Mouse (Mus musculus): Measurements from ENCODE around the gene Slc22a12. TPM values are rescaled to one million over a fixed set of nuclear protein-coding genes. Genes with fewer than 3 reads are reported as not detected.

The Slc22a12 gene
- total and polyA plus RNA-seq, 3 experiments: not detected

- Histone ChIP-seq H3K27me3 (ENCODE audit: control insufficient read depth in 1 of 2, insufficient read depth in 2 of 2, low read length in 2 of 2) (peaks cover 0 to 4% of the 10 kb centered on the region in 2 experiments; a peak in 2 of 4 replicates), H3K9me3 (replicated peaks; ENCODE audit: insufficient read depth, low read length) (no peaks in the 10 kb centered on the region), H3K79me2 (ENCODE audit: control insufficient read depth, insufficient read depth, low read length, poor library complexity) (no peaks in the 10 kb centered on the region), H3K36me3 (ENCODE audit: control insufficient read depth in 1 of 2, insufficient read depth in 2 of 2, low read length in 2 of 2) (no peaks in the 10 kb centered on the region), H3K27ac (ENCODE audit: control insufficient read depth, low read depth, low read length) (no peak overlapping the region), H3K4me1 (ENCODE audit: control insufficient read depth in 1 of 2, insufficient read depth in 2 of 2, low read length in 2 of 2) (no peaks in the 10 kb centered on the region), H3K4me3 (ENCODE audit: control insufficient read depth in 1 of 2, insufficient read depth in 1 of 2, low read depth in 2 of 2, low read length in 2 of 2) (no peak overlapping the region), H3K9ac (ENCODE audit: control insufficient read depth, low read depth, low read length, poor library complexity, severe bottlenecking) (no peak overlapping the region)
- DNase-seq (ENCODE audit: low read depth, low spot score): no peak
- TF ChIP-seq POLR2AphosphoS5 (IDR thresholded peaks at IDR 0.05; ENCODE audit: borderline replicate concordance, low read depth, low read length) (no peak), ZNF384 (IDR thresholded peaks at IDR 0.05; ENCODE audit: low read depth, low read length) (no peak), UBTF (IDR thresholded peaks at IDR 0.05; ENCODE audit: borderline replicate concordance, insufficient read depth, low read depth, low read length) (no peak), ZC3H11A (IDR thresholded peaks at IDR 0.05; ENCODE audit: low read depth, low read length) (no peak), GABPA (IDR thresholded peaks at IDR 0.05; ENCODE audit: low read depth, low read length) (no peak), ETS1 (IDR thresholded peaks at IDR 0.05; ENCODE audit: low read depth, low read length) (no peak), ELF1 (IDR thresholded peaks at IDR 0.05; ENCODE audit: low read depth, low read length) (no peak)
Measured at GRCm38 (mm10) chr19:6494032-6494431, 48.8 kb downstream of the Slc22a12 start.

- Histone ChIP-seq H3K4me1 (ENCODE audit: control insufficient read depth in 1 of 2, insufficient read depth in 2 of 2, low read length in 2 of 2) (no peaks in the 10 kb centered on the region), H3K27ac (ENCODE audit: control insufficient read depth, low read depth, low read length) (no peak overlapping the region), H3K36me3 (ENCODE audit: control insufficient read depth in 1 of 2, insufficient read depth in 2 of 2, low read length in 2 of 2) (no peaks in the 10 kb centered on the region), H3K9me3 (replicated peaks; ENCODE audit: insufficient read depth, low read length) (no peaks in the 10 kb centered on the region), H3K27me3 (ENCODE audit: control insufficient read depth in 1 of 2, insufficient read depth in 2 of 2, low read length in 2 of 2) (peaks cover 0 to 4% of the 10 kb centered on the region in 2 experiments; a peak in 2 of 4 replicates), H3K9ac (ENCODE audit: control insufficient read depth, low read depth, low read length, poor library complexity, severe bottlenecking) (no peak overlapping the region), H3K79me2 (ENCODE audit: control insufficient read depth, insufficient read depth, low read length, poor library complexity) (no peaks in the 10 kb centered on the region), H3K4me3 (ENCODE audit: control insufficient read depth in 1 of 2, insufficient read depth in 1 of 2, low read depth in 2 of 2, low read length in 2 of 2) (no peak overlapping the region)
- TF ChIP-seq UBTF (IDR thresholded peaks at IDR 0.05; ENCODE audit: borderline replicate concordance, insufficient read depth, low read depth, low read length) (no peak), ZMIZ1 (IDR thresholded peaks at IDR 0.05; ENCODE audit: low read depth, low read length) (no peak), POLR2AphosphoS5 (IDR thresholded peaks at IDR 0.05; ENCODE audit: borderline replicate concordance, low read depth, low read length) (no peak), MEF2A (IDR thresholded peaks at IDR 0.05; ENCODE audit: extremely low read depth, insufficient replicate concordance, low read depth, low read length, poor library complexity, severe bottlenecking) (no peak), BHLHE40 (IDR thresholded peaks at IDR 0.05; ENCODE audit: borderline replicate concordance, low read depth, low read length) (no peak), MAX (IDR thresholded peaks at IDR 0.05; ENCODE audit: low read length) (no peak), HCFC1 (IDR thresholded peaks at IDR 0.05; ENCODE audit: low read depth, low read length) (no peak), MYC (IDR thresholded peaks at IDR 0.05; ENCODE audit: low read depth, low read length) (no peak), EP300 (IDR thresholded peaks at IDR 0.05; ENCODE audit: low read depth in 1 of 2, low read length in 2 of 2) (no peak), E2F4 (IDR thresholded peaks at IDR 0.05; ENCODE audit: borderline replicate concordance, low read depth, low read length) (no peak), ELF1 (IDR thresholded peaks at IDR 0.05; ENCODE audit: low read depth, low read length) (no peak), KAT2A (conservative IDR thresholded peaks at IDR 0.05; ENCODE audit: low read depth, low read length) (no peak)
- no peak for DNase-seq (ENCODE audit: low read depth, low spot score)
Measured at GRCm38 (mm10) chr19:6493219-6493618, 49.6 kb downstream of the Slc22a12 start.
